Mouse (Mus musculus) brain, adult 10 weeks (tissue): ENCODE measurements around the gene Fank1. TPM values are rescaled to one million over a fixed set of nuclear protein-coding genes. Genes with fewer than 3 reads are reported as not detected.

ENCODE experiments used
- polyA plus RNA-seq: library from polyadenylated mRNA; stranded (reverse); fragments of 350-450 nt; fragmentation: Illumina TruSeq; extraction: RNeasy Lipid Tissue Mini Kit (QIAGEN cat#74804); gene quantifications from one replicate; pipeline ENCODE4 v1.2.3, GENCODE M21; 2015; ENCODE audit warnings: low read depth, low replicate concordance

The Fank1 gene
- polyA plus RNA-seq = 5.4 TPM

DNA sequence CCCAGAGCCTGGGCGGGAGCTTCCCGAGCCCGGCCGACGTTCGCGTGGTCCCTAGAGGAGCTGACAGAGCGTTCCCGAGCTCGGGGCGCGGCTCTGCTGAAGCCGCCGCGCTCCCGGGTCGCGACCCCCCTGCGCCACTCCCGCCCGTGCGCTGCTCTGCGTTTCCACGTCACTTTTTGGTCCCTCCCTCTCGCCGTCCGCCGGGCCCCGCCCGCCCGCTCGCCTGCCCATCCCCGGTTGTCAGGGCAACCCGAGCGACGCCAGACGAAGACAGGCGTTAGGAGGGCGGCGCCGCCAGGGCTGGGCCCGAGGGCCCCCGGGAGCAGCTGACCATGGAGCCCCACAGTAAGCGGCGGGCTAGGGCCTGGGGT, at the start of gene Fank1:
Fank1 (plus strand) TSS at position 236 of the 371 bp plus-strand sequence.

DNA sequence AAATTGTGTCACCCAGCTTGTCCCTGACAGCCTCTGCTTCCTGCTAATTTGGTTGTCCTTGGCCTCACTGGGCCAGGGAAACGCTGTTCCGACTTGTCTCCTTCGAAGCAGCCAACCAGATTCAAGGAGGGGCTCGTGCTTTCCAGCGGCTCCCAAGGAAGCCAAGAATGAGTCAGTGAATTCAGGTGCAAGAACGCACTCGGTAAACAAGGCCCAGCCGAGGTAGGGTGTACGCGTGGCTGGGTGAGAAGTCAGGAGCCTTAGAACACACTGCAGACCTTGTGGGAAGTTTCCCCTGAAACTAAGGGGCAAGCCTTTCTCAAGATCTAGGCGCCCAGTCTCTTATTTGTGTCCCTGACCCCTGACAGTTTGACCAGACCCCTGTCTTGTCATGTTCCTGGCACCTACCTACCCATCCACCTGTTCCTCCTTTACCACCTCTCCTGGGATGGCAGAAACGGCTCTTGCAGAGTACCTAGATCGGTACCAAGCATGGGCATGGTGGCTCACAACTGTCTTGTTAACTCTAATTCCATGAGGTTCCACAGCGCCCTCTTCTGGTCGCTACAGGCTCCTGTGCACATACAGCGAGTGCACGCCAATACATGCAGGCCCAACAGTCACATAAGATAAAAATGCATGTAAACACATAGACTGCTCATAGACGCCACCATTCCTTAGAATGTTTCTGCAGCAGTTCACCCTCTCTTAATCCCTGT, 6.2 kb downstream of the Fank1 start, which contains the start of gene Dhx32:
Dhx32 (minus strand) TSS at position 10 of the 719 bp plus-strand sequence.

Other genes starting within 250 kb of the Fank1 start
- not detected for gene Tex36, start 174.7 kb upstream of the Fank1 start, polyA plus RNA-seq
- gene Edrf1, start 139.3 kb upstream of the Fank1 start, polyA plus RNA-seq = 23.1 TPM
- gene Mmp21, start 96.8 kb upstream of the Fank1 start, polyA plus RNA-seq = not detected
- gene Bccip, start 67.5 kb upstream of the Fank1 start, polyA plus RNA-seq = 89.8 TPM
- gene Uros, start 66.8 kb upstream of the Fank1 start, polyA plus RNA-seq = 36.5 TPM
- gene Dhx32, start 5.9 kb downstream of the Fank1 start, polyA plus RNA-seq = 30.5 TPM